Mouse (Mus musculus) midbrain, embryonic 13.5 days (tissue): ENCODE data around the gene Sorcs2. TPM values are rescaled to one million over a fixed set of nuclear protein-coding genes. Genes with fewer than 3 reads are reported as not detected.

Experiments
- ATAC-seq: fragments of 200-750 bp; cut with Nextera tagmentation; 2 replicates; pipeline ENCODE4 v1.8.0; 2017; ENCODE audit warnings: mild to moderate bottlenecking, moderate TSS enrichment, moderate library complexity
- H3K27ac ChIP-seq: fragments of 300-500 bp; sonication (generic); 2 replicates; pipeline ENCODE4 v1.5.1; 2015; ENCODE audit warnings: inconsistent platforms, mild to moderate bottlenecking, moderate library complexity
- H3K27me3 ChIP-seq: fragments of 300-500 bp; sonication (generic); 2 replicates; pipeline ENCODE4 v1.6.1; 2015; ENCODE audit warnings: mild to moderate bottlenecking, inconsistent platforms
- H3K36me3 ChIP-seq: fragments of 300-500 bp; sonication (generic); 2 replicates; pipeline ENCODE4 v1.6.1; 2015; ENCODE audit warnings: mild to moderate bottlenecking, inconsistent platforms
- H3K4me1 ChIP-seq: fragments of 300-500 bp; sonication (generic); replicated peaks from 2 replicates; pipeline ENCODE4 v1.6.1; 2015; ENCODE audit warnings: inconsistent platforms
- H3K4me2 ChIP-seq: fragments of 300-500 bp; sonication (generic); replicated peaks from 2 replicates; pipeline ENCODE4 v1.6.1; 2015; ENCODE audit warnings: moderate library complexity, mild to moderate bottlenecking, inconsistent platforms
- H3K4me3 ChIP-seq: fragments of 300-500 bp; sonication (generic); replicated peaks from 2 replicates; pipeline ENCODE4 v1.5.1; 2015; ENCODE audit warnings: mild to moderate bottlenecking, inconsistent platforms
- H3K9ac ChIP-seq: fragments of 300-500 bp; sonication (generic); replicated peaks from 2 replicates; pipeline ENCODE4 v1.6.1; 2015; ENCODE audit warnings: mild to moderate bottlenecking, inconsistent platforms
- H3K9me3 ChIP-seq: fragments of 300-500 bp; sonication (generic); 2 replicates; pipeline ENCODE4 v1.6.1; 2016; ENCODE audit warnings: mild to moderate bottlenecking, inconsistent platforms
- WGBS: fragments of 180-500 bp; shearing (Covaris S2); methylation state at CpG from one replicate; pipeline ENCODE4 v1.1.7; 2015; 5-methylcytosine and 5-hydroxymethylcytosine counted together
- polyA plus RNA-seq: library from polyadenylated mRNA; unstranded; fragments of >200 nt; fragmentation: Nextera tagmentation; extraction: Ambion mirVana; gene quantifications from 2 replicates; pipeline ENCODE4 v1.2.1, GENCODE M21; 2015

Sorcs2 gene
- polyA plus RNA-seq, 1 experiment from 2014 or later = 16.3 TPM

DNA sequence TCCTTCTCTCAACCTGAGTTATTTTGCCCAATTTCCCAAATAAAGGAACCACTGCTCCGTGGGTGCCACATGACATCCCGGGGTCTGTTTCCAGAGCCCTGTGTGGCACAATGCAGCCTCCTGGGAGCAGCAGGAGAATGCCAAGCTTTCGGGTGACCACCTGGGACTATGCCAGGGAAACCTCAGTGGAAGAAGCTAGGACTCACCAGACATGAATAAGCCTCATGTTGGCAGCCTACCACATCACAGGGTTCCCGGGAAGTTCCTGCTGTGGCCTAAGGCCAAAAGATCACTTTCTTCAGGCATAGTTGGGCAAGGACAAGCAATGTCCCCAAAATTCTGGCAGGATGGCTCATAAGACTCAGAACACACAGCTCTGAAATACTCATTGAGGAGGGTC is 51.2 kb downstream of the Sorcs2 start:
- Histone ChIP-seq H3K9ac (no peak overlapping the region), H3K4me1 (peaks cover 18% of the 10 kb centered on the region), H3K36me3 (no peaks in the 10 kb centered on the region), H3K27me3 (no peaks in the 10 kb centered on the region), H3K27ac (no peak overlapping the region), H3K4me3 (no peak overlapping the region), H3K9me3 (no peaks in the 10 kb centered on the region), H3K4me2 (no peak overlapping the region)
- no peak for ATAC-seq
- WGBS = 89% methylated on average over 4 of the region's 4 CpGs

DNA sequence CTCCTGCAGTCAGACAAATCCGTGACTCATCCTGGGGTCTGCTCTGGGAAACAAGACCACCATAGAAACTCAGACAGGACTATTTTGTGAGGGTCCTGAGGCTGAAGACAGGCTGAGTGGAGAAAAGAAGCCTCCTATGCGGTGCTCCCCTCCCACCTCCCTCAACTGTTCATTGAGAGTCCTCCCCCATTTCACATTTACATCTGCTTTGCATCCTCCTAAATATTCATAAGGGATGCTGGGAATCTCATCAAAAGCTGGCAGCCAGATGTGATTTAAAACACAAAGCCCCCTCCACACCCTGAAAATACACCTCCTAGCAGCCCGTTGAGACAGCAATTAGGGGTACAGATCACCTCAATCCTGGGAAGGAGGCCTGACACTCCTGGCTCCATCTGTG is 58.7 kb downstream of the Sorcs2 start:
- ATAC-seq = peak; percentile 29; the same call in 1 of the 2 replicates
- H3K4me3 ChIP-seq = no peak overlapping the region
- H3K9ac ChIP-seq = no peak overlapping the region
- H3K4me1 ChIP-seq = peaks cover 41% of the 10 kb centered on the region
- peak overlapping the region; percentile 77 for H3K27ac ChIP-seq
- no peaks in the 10 kb centered on the region for H3K36me3 ChIP-seq
- H3K9me3 ChIP-seq = no peaks in the 10 kb centered on the region
- no peak overlapping the region for H3K4me2 ChIP-seq
- 32% methylated on average over 3 of the region's 3 CpGs for WGBS
- no peaks in the 10 kb centered on the region for H3K27me3 ChIP-seq

DNA sequence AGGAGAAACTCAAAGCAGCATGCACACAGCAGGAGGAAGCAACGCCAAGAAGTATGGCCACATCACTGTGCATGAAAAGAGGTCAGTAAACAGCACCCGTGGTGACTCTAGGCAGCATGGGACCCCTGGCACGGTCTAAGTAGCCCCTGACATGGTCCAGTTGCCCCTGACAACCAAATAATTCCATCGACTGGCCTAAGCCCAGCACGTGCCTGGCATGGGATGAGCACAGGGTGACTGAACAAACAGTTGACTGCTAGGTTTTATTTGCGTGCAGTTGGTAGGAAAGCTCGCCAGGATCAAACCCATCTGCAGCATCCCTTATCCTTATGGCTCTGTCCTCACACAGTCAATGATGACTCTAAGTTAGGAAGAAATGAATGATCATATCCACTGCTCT is 61.7 kb downstream of the Sorcs2 start:
- H3K9me3 ChIP-seq = no peaks in the 10 kb centered on the region
- 58% methylated on average over 7 of the region's 7 CpGs for WGBS
- no peaks in the 10 kb centered on the region for H3K27me3 ChIP-seq
- H3K4me3 ChIP-seq = no peak overlapping the region
- H3K27ac ChIP-seq = no peak overlapping the region
- H3K36me3 ChIP-seq = no peaks in the 10 kb centered on the region
- no peak overlapping the region for H3K4me2 ChIP-seq
- peaks cover 59% of the 10 kb centered on the region for H3K4me1 ChIP-seq
- no peak overlapping the region for H3K9ac ChIP-seq
- ATAC-seq = 0 out of 2 replicates have a peak, but pooled peaks have one; percentile 38

DNA sequence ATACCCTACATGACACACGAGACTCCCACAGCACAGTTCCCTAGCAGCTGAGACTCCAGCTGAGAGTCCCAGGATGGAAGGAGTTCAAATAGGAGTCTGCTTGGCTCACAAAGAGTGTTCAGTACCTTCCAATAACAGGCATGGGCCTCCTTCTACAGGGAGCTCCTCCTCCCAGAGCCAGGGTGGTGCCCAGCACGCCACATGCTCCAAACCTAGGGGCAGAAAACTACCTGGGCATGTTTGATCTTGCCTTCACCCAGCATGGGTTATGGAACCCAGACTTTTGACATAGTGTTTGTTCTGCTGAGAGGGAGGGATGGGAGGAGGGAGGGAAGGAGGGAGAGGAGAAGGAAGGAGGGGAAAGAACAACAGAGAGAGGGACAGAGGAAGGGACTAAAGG is 62.3 kb downstream of the Sorcs2 start:
- Histone ChIP-seq H3K4me1 (peaks cover 65% of the 10 kb centered on the region), H3K27me3 (no peaks in the 10 kb centered on the region), H3K9me3 (no peaks in the 10 kb centered on the region), H3K36me3 (no peaks in the 10 kb centered on the region), H3K9ac (no peak overlapping the region), H3K27ac (no peak overlapping the region; the same call in 1 of the 2 replicates), H3K4me3 (no peak overlapping the region), H3K4me2 (no peak overlapping the region)
- ATAC-seq = no peak
- WGBS = 87% methylated on average over 2 of the region's 2 CpGs

DNA sequence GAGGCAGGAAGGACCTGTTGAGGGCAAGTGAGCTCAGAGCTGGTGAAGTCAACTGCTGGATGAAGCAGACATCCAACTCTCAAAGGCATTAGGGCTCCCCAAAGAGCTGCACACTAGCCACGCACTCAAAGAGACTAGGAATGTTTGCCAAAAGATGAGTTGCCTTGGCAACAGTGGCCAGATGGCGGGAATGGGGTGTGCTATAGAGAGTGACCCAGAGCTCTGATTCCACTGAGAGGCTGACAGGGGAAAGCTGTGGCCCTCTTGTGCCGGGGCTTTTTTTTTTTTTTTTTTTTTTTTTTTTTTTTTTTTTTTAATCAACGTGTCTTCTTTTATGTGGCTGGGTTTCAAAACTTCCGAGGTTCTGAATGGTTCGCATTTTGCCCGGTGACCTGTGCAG is 63.7 kb downstream of the Sorcs2 start:
- H3K9ac ChIP-seq = no peak overlapping the region
- H3K27me3 ChIP-seq = no peaks in the 10 kb centered on the region
- 9% methylated on average over 7 of the region's 7 CpGs for WGBS
- peaks cover 62% of the 10 kb centered on the region for H3K4me1 ChIP-seq
- H3K4me2 ChIP-seq = no peak overlapping the region
- H3K36me3 ChIP-seq = no peaks in the 10 kb centered on the region
- H3K4me3 ChIP-seq = no peak overlapping the region
- 0 out of 2 replicates have a peak overlapping the region, but pooled peaks have one; percentile 6 for H3K27ac ChIP-seq
- 0 out of 2 replicates have a peak, but pooled peaks have one; percentile 38 for ATAC-seq
- H3K9me3 ChIP-seq = no peaks in the 10 kb centered on the region

DNA sequence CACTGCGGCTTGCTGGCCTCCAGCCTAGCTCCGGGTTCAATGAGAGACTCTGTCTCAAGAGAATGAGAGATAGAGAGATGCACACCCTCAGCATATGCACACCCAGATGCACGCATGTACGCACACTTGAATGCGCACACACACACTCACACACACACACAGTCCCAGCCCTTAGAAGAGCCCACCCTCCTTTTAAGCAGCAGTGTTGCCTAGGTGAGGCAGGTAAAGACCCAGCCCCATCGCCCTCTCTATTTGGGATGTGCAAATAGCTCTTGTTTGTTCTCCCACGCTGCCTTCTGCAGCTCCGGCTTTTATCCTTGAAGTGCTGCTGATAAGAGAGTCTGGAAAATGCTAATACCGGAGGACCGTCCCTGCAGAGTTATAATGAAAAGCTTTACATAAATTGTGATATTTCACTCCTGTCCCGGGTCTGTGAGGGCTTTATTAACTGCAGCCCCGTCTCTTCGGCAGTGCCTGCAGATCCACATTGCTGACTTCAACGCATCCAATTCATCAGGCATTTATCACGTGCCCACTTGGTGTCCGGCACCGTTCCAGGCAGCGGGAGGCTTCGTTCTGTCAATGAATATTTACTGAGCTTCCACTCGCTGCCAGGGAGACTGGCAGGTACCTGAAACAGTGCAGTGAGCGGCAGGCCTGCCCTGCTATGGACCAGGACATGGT is 67.3 kb downstream of the Sorcs2 start:
- H3K36me3 ChIP-seq = no peaks in the 10 kb centered on the region
- peak overlapping the region; percentile 1; the same call in 1 of the 2 replicates for H3K4me2 ChIP-seq
- no peak overlapping the region for H3K9ac ChIP-seq
- H3K27ac ChIP-seq = peak overlapping the region; percentile 74
- no peak overlapping the region for H3K4me3 ChIP-seq
- H3K4me1 ChIP-seq = peaks cover 56% of the 10 kb centered on the region
- no peaks in the 10 kb centered on the region for H3K27me3 ChIP-seq
- WGBS = 41% methylated on average over 21 of the region's 21 CpGs
- ATAC-seq = peak; percentile 66
- no peaks in the 10 kb centered on the region for H3K9me3 ChIP-seq

GRCm38 (mm10) chr5:36326057-36327010 is 71.6 kb downstream of the Sorcs2 start:
- Histone ChIP-seq H3K4me3 (no peak overlapping the region), H3K9ac (no peak overlapping the region), H3K27me3 (no peaks in the 10 kb centered on the region), H3K9me3 (no peaks in the 10 kb centered on the region), H3K4me2 (no peak overlapping the region), H3K27ac (no peak overlapping the region), H3K36me3 (no peaks in the 10 kb centered on the region), H3K4me1 (peaks cover 53% of the 10 kb centered on the region)
- no peak for ATAC-seq
- WGBS = 83% methylated on average over 9 of the region's 9 CpGs

DNA sequence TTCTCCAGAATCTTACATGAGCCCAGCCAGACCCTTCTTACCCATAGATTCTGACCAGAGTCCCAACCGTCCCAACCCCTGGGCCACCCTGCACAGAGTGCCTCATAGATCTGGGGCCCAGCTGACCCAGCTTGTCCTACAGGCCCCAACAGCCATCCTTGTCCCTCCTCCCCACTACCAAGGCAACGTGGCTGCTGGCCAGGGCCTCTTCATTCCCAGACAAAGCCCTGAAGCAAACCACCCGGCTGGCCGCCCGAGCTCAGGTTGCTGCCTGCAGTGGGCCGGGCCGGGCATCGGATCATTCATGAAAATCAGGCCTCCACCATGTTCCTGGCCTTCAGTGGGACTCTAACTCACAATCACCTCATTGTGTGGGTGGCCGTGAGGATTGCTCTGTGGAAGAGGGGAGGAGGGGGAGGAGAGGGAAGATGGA is 73.8 kb downstream of the Sorcs2 start:
- H3K4me2 ChIP-seq = no peak overlapping the region
- no peak overlapping the region for H3K4me3 ChIP-seq
- H3K9me3 ChIP-seq = no peaks in the 10 kb centered on the region
- H3K4me1 ChIP-seq = peaks cover 39% of the 10 kb centered on the region
- peak overlapping the region; percentile 39; the same call in 1 of the 2 replicates for H3K27ac ChIP-seq
- ATAC-seq = peak; percentile 81
- H3K9ac ChIP-seq = no peak overlapping the region
- 37% methylated on average over 9 of the region's 9 CpGs for WGBS
- no peaks in the 10 kb centered on the region for H3K36me3 ChIP-seq
- no peaks in the 10 kb centered on the region for H3K27me3 ChIP-seq

DNA sequence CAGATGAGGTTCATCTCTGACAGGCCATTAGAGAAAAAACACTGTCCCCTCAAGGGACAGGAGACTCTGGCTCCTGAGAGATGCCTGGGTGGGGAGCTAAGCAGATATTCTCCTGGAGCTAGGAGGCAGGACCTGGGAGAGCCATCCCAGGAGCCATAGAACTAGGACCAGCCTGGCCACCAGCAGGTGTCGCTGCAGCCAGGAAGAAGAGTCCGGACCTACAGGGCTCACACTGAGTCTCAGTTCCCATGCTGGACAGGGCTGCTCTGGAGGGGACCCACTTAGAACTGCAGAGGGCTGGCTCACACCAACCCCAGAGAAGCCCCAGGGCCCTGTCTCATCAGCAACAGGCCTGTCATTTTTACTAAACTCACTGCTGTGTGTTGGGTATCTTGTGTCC is 74.4 kb downstream of the Sorcs2 start:
- Histone ChIP-seq H3K27ac (0 out of 2 replicates have a peak overlapping the region, but pooled peaks have one; percentile 20), H3K27me3 (no peaks in the 10 kb centered on the region), H3K9me3 (no peaks in the 10 kb centered on the region), H3K4me2 (no peak overlapping the region), H3K36me3 (no peaks in the 10 kb centered on the region), H3K9ac (no peak overlapping the region), H3K4me3 (no peak overlapping the region), H3K4me1 (peaks cover 43% of the 10 kb centered on the region)
- WGBS = 6% methylated on average over 2 of the region's 2 CpGs
- ATAC-seq = peak; percentile 80

GRCm38 (mm10) chr5:36321581-36321980 is 76.4 kb downstream of the Sorcs2 start:
- H3K27me3 ChIP-seq = no peaks in the 10 kb centered on the region
- H3K4me1 ChIP-seq = peaks cover 50% of the 10 kb centered on the region
- no peak overlapping the region for H3K4me3 ChIP-seq
- WGBS = 40% methylated on average over 8 of the region's 8 CpGs
- no peak overlapping the region for H3K9ac ChIP-seq
- H3K27ac ChIP-seq = no peak overlapping the region
- H3K9me3 ChIP-seq = no peaks in the 10 kb centered on the region
- ATAC-seq = no peak
- H3K36me3 ChIP-seq = no peaks in the 10 kb centered on the region
- H3K4me2 ChIP-seq = no peak overlapping the region

- no peak overlapping the region for H3K27ac ChIP-seq
- H3K27me3 ChIP-seq = no peaks in the 10 kb centered on the region
- H3K4me1 ChIP-seq = peaks cover 41% of the 10 kb centered on the region
- no peak overlapping the region for H3K4me2 ChIP-seq
- no peak for ATAC-seq
- no peaks in the 10 kb centered on the region for H3K9me3 ChIP-seq
- H3K9ac ChIP-seq = no peak overlapping the region
- H3K4me3 ChIP-seq = no peak overlapping the region
- 86% methylated on average over 8 of the region's 8 CpGs for WGBS
- no peaks in the 10 kb centered on the region for H3K36me3 ChIP-seq
Measured at GRCm38 (mm10) chr5:36320667-36321066, 77.3 kb downstream of the Sorcs2 start.
